Mouse (Mus musculus) forebrain, embryonic 11.5 days (tissue): ENCODE data around the gene Adamts4. TPM values are rescaled to one million over a fixed set of nuclear protein-coding genes. Genes with fewer than 3 reads are reported as not detected.

Experiments used
- ATAC-seq: fragments of 200-750 bp; cut with Nextera tagmentation; replicated peaks from 2 replicates; pipeline ENCODE4 v1.8.0; 2017; ENCODE audit warnings: moderate TSS enrichment; ENCODE audit not compliant: low FRiP score
- DNase-seq: peaks from one replicate; pipeline ENCODE4 v3.0.0-alpha.2; 2017; ENCODE audit warnings: low spot score
- H3K27ac ChIP-seq: fragments of 300-500 bp; sonication (generic); 2 replicates; pipeline ENCODE4 v1.5.1; 2014; ENCODE audit warnings: low read depth, low read length
- H3K27me3 ChIP-seq: fragments of 300-500 bp; sonication (generic); 2 replicates; pipeline ENCODE4 v1.6.1; 2014; ENCODE audit warnings: mild to moderate bottlenecking, low read length, mixed read lengths; ENCODE audit not compliant: control insufficient read depth, insufficient read depth
- H3K36me3 ChIP-seq: fragments of 300-500 bp; sonication (generic); 2 replicates; pipeline ENCODE4 v1.6.1; 2014; ENCODE audit warnings: mild to moderate bottlenecking, low read length, moderate library complexity, mixed read lengths; ENCODE audit not compliant: control insufficient read depth, insufficient read depth
- H3K4me1 ChIP-seq: fragments of 300-500 bp; sonication (generic); replicated peaks from 2 replicates; pipeline ENCODE4 v1.6.1; 2014; ENCODE audit warnings: low read length, mixed read lengths; ENCODE audit not compliant: control insufficient read depth, insufficient read depth
- H3K4me2 ChIP-seq: fragments of 300-500 bp; sonication (generic); 2 replicates; pipeline ENCODE4 v1.6.1; 2014; ENCODE audit warnings: low read depth, mild to moderate bottlenecking, low read length, moderate library complexity, mixed read lengths; ENCODE audit not compliant: severe bottlenecking
- H3K4me3 ChIP-seq: fragments of 300-500 bp; sonication (generic); 2 replicates; pipeline ENCODE4 v1.5.1; 2014; ENCODE audit warnings: low read depth, low read length
- H3K9ac ChIP-seq: fragments of 300-500 bp; sonication (generic); 2 replicates; pipeline ENCODE4 v1.6.1; 2014; ENCODE audit warnings: low read length
- H3K9me3 ChIP-seq: fragments of 300-500 bp; sonication (generic); 2 replicates; pipeline ENCODE4 v1.6.1; 2016; ENCODE audit warnings: low read length, mixed read lengths; ENCODE audit not compliant: control insufficient read depth
- WGBS: fragments of 180-500 bp; shearing (Covaris S2); extraction: QIAGEN DNeasy Blood & Tissue Kit; methylation state at CpG from one replicate; pipeline ENCODE4 v1.1.7; 2014; 5-methylcytosine and 5-hydroxymethylcytosine counted together
- polyA plus RNA-seq: library from polyadenylated mRNA; unstranded; fragments of >200 nt; fragmentation: Nextera tagmentation; extraction: Ambion mirVana; gene quantifications from 2 replicates; pipeline ENCODE4 v1.2.1, GENCODE M21; 2014

The Adamts4 gene
- polyA plus RNA-seq, 1 experiment from 2014 or later: 7.1 TPM

DNA sequence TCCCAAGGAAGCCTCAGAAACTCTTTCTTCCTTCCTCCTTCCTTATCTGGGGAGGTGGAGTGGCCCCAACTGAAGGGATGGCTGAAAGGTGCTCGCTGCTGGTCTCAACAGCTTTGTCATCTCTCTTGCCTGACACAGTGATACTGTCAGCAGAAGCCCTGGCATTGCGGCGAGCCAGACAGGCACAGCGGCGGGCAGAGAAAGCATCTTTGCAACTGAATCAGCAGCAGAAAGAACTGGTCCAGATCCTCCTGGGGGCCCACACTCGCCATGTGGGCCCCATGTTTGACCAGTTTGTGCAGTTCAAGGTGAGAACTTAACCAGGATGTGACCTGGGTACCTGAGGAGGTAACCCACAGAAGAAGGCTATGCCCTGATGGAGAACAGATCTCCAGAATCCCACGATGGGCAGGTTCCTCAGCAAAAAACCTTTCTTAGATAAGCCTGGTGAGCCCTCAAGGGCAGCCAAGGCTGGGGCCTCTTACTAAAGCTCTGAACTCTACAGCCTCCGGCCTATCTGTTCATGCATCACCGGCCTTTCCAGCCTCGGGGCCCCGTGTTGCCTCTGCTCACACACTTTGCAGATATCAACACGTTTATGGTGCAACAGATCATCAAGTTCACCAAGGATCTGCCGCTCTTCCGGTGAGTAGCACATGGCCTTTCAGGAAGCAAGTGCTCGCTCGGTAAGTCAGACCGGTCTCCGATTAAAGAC is 33.8 kb upstream of the Adamts4 start:
- no peak overlapping the region for H3K27ac ChIP-seq
- no peak for DNase-seq
- H3K4me1 ChIP-seq: peaks cover 2% of the 10 kb centered on the region; the same call in 1 of the 2 replicates
- no peak overlapping the region for H3K4me2 ChIP-seq
- no peak for ATAC-seq
- H3K4me3 ChIP-seq: no peak overlapping the region
- WGBS: 92% methylated on average over 18 of the region's 18 CpGs
- H3K36me3 ChIP-seq: no peaks in the 10 kb centered on the region
- H3K9ac ChIP-seq: no peak overlapping the region
- no peaks in the 10 kb centered on the region for H3K9me3 ChIP-seq
- no peaks in the 10 kb centered on the region for H3K27me3 ChIP-seq

DNA sequence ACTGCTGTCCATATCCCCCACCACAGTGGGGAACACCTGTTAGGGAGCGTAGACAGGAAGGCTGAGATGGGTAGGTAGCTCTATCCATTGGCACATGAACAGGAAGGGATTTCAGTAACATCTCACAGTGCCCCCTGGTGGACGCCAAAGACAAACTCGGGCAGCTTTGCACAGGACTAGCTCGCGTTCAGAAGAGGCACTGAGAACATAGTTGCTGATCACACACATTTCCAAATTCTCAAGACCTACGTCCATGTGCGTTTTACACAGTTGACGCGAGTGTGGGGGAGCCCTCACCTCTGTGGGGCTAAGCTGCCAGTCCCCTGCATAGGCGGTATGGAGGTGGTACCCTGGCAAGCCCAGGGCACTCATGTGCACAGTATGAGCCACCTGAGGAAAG is 29.4 kb upstream of the Adamts4 start:
- Histone ChIP-seq H3K4me1 (peaks cover 2% of the 10 kb centered on the region; the same call in 1 of the 2 replicates), H3K27me3 (no peaks in the 10 kb centered on the region), H3K9me3 (no peaks in the 10 kb centered on the region), H3K9ac (no peak overlapping the region), H3K36me3 (no peaks in the 10 kb centered on the region), H3K27ac (no peak overlapping the region), H3K4me2 (peak overlapping the region; percentile 22; the same call in 1 of the 2 replicates), H3K4me3 (no peak overlapping the region)
- WGBS: 9% methylated on average over 10 of the region's 10 CpGs
- ATAC-seq (peak; percentile 28), DNase-seq (peak; percentile 91)

GRCm38 (mm10) chr1:171221281-171222193 is 28.7 kb upstream of the Adamts4 start:
- Histone ChIP-seq H3K36me3 (no peaks in the 10 kb centered on the region), H3K27ac (peak overlapping the region; percentile 6; the same call in 1 of the 2 replicates), H3K27me3 (no peaks in the 10 kb centered on the region), H3K9me3 (no peaks in the 10 kb centered on the region), H3K4me1 (peaks cover 2% of the 10 kb centered on the region; the same call in 1 of the 2 replicates), H3K4me2 (peak overlapping the region; percentile 81), H3K4me3 (peak overlapping the region; percentile 57), H3K9ac (peak overlapping the region; percentile 65)
- DNase-seq (no peak), ATAC-seq (peak; percentile 17)
- 7% methylated on average over 22 of the region's 22 CpGs for WGBS

DNA sequence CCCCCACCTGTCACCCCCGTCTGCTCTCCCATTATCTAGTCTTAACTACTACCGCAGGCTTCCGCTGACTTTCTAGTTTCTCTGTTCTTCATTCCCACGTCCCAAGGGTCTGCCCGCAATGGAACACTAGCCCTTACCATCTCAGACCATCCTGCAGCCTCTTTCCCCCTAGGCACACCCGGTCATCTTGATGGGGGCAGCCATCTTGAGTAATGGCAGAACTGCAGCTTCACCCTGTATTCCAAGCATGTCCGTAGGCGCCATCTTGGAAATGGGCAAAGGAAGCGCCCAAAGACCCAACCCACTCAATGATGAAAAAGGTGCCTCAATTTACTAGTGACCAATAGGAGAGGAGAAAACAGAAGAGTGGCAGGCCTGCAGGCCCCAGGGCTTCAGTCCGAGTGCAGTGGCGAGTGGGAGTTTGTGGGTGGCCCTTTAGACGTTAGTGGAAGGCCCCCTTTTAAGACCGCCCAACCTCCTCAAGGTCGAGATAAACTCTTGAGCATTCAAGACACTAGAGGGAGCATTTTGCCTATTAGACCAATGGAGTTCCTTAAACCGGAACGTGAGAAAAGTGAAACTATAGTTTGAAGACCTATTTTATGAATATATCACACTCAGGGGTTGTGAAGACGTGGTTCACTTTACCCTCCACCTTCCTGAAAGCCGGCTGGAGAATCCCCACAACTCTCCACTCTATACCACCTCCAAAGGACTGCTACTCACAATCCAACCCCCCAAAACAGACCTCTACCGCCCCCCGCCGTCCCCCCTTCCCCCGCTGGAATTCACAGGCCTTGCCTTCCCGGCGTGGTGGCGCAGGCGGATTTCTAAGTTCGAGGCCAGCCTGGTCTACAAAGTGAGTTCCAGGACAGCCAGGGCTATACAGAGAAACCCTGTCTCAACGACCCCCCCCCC is 27.7 kb upstream of the Adamts4 start, which contains the start of gene Tomm40l:
Gene Tomm40l, minus strand, starts transcription at position 277 of the 918 bp plus-strand sequence.
- Histone ChIP-seq H3K9ac (peak within 1 kb of the TSS; percentile 65), H3K27ac (peak within 1 kb of the TSS; percentile 42), H3K36me3 (no peaks in the 10 kb centered on the region), H3K4me2 (peak within 1 kb of the TSS; percentile 81), H3K27me3 (no peaks in the 10 kb centered on the region), H3K4me3 (peak within 1 kb of the TSS; percentile 57), H3K9me3 (no peaks in the 10 kb centered on the region), H3K4me1 (peaks cover 2% of the 10 kb centered on the region; the same call in 1 of the 2 replicates)
- 2% methylated on average over 28 of the region's 28 CpGs for WGBS
- DNase-seq: peak; percentile 93
- ATAC-seq: peak; percentile 97

DNA sequence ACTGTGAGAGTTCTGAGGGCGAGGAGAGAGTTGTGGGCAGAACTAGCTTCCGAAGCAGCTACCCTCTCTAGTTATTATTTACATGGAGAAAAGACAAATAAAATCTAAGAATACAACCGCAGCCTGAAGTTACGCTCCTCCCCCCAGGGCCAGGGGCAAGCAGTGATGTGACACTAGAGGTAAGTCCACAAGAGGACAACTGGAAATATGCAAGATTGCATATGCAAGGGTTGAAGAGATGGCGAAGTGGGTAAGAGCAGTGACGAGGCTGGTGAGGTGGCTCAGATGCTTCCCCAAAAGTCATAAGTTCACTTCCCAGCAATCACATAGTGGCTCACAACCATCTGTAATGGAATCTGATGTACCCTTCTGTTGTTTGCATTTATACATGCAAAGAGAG is 27.1 kb upstream of the Adamts4 start:
- Histone ChIP-seq H3K4me2 (peak overlapping the region; percentile 31; the same call in 1 of the 2 replicates), H3K4me1 (peaks cover 2% of the 10 kb centered on the region; the same call in 1 of the 2 replicates), H3K4me3 (peak overlapping the region; percentile 57), H3K27ac (0 out of 2 replicates have a peak overlapping the region, but pooled peaks have one; percentile 42), H3K27me3 (no peaks in the 10 kb centered on the region), H3K9ac (no peak overlapping the region), H3K9me3 (no peaks in the 10 kb centered on the region), H3K36me3 (no peaks in the 10 kb centered on the region)
- ATAC-seq: no peak
- 89% methylated on average over 6 of the region's 6 CpGs for WGBS
- no peak for DNase-seq

DNA sequence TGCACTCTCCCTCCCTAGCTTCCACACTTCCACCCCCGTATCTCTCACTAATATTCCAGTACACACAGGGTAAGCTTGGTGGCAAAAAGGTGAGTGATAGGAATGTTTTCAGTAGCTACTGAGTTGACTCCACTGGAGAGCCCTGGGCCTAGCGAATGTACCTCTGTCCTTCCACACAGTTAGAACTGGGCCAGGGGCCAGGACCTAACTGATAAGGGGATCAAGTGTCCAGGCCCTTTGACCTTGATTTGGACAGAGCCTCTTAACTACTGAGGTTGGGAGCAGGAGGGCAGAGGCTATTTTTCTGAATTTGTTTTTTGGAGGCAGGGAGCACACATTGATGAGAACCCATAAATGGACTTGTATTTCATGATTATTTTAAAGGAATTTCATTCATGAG is 26.4 kb upstream of the Adamts4 start:
- DNase-seq (no peak), ATAC-seq (no peak)
- H3K4me3 ChIP-seq: no peak overlapping the region
- 91% methylated on average over 2 of the region's 2 CpGs for WGBS
- H3K27me3 ChIP-seq: no peaks in the 10 kb centered on the region
- H3K9ac ChIP-seq: no peak overlapping the region
- H3K4me2 ChIP-seq: no peak overlapping the region
- peaks cover 2% of the 10 kb centered on the region; the same call in 1 of the 2 replicates for H3K4me1 ChIP-seq
- no peak overlapping the region for H3K27ac ChIP-seq
- H3K36me3 ChIP-seq: no peaks in the 10 kb centered on the region
- no peaks in the 10 kb centered on the region for H3K9me3 ChIP-seq

GRCm38 (mm10) chr1:171224857-171225256 is 25.4 kb upstream of the Adamts4 start, which contains the start of gene Apoa2:
Gene Apoa2, plus strand, starts transcription at chr1:171225054.
- no peak within 1 kb of the TSS for H3K4me3 ChIP-seq
- H3K4me2 ChIP-seq: no peak within 1 kb of the TSS
- peaks cover 2% of the 10 kb centered on the region; the same call in 1 of the 2 replicates for H3K4me1 ChIP-seq
- no peaks in the 10 kb centered on the region for H3K9me3 ChIP-seq
- ATAC-seq (no peak), DNase-seq (no peak)
- no peaks in the 10 kb centered on the region for H3K27me3 ChIP-seq
- no peaks in the 10 kb centered on the region for H3K36me3 ChIP-seq
- H3K9ac ChIP-seq: no peak within 1 kb of the TSS
- 77% methylated on average over 5 of the region's 5 CpGs for WGBS
- H3K27ac ChIP-seq: no peak within 1 kb of the TSS
